Mouse (Mus musculus): Measurements from ENCODE around the gene Anxa6. TPM values are rescaled to one million over a fixed set of nuclear protein-coding genes. Genes with fewer than 3 reads are reported as not detected.
A peak's percentile ranks its signal among the peaks of the same experiment; 100 is the strongest.

Anxa6 gene
- polyA plus RNA-seq, 1 experiment: 628 TPM

- Histone ChIP-seq H3K79me2 (ENCODE audit: control insufficient read depth, insufficient read depth) (peaks cover 98% of the 10 kb centered on the region), H3K4me3 (ENCODE audit: insufficient read depth, poor library complexity, severe bottlenecking) (no peak overlapping the region), H3K27me3 (ENCODE audit: control insufficient read depth, insufficient read depth, insufficient read length) (no peaks in the 10 kb centered on the region), H3K79me3 (ENCODE audit: low read depth) (peaks cover 57% of the 10 kb centered on the region), H3ac (ENCODE audit: control insufficient read depth, insufficient read length, low read depth) (no peak overlapping the region), H3K36me3 (ENCODE audit: control insufficient read depth, insufficient read depth) (peaks cover 90% of the 10 kb centered on the region)
- TF ChIP-seq CEBPB (IDR thresholded peaks at IDR 0.05; ENCODE audit: low read depth) (no peak), FOSL1 (IDR thresholded peaks at IDR 0.05; ENCODE audit: insufficient read depth, low read length, poor library complexity, severe bottlenecking) (no peak), USF1 (IDR thresholded peaks at IDR 0.05; ENCODE audit: low read depth) (no peak), MYOD1 (IDR thresholded peaks at IDR 0.05; ENCODE audit: control insufficient read depth, insufficient read length, low read depth) (no peak), CTCF (IDR thresholded peaks at IDR 0.05; ENCODE audit: control insufficient read depth, insufficient read depth, insufficient read length) (no peak), MAX (IDR thresholded peaks at IDR 0.05) (no peak), MYOG (IDR thresholded peaks at IDR 0.05; ENCODE audit: control insufficient read depth, extremely low read depth, insufficient read length) (no peak)
Measured at GRCm38 (mm10) chr11:55021859-55022258, 11.4 kb downstream of the Anxa6 start.

GRCm38 (mm10) chr11:55021458-55021857 lies 11.8 kb downstream of the Anxa6 start:
- H3ac ChIP-seq (ENCODE audit: control insufficient read depth, insufficient read length, low read depth): no peak overlapping the region
- TF ChIP-seq MYOD1 (IDR thresholded peaks at IDR 0.05; ENCODE audit: control insufficient read depth, insufficient read length, low read depth) (no peak), USF1 (IDR thresholded peaks at IDR 0.05; ENCODE audit: low read depth) (no peak), CTCF (IDR thresholded peaks at IDR 0.05; ENCODE audit: control insufficient read depth, insufficient read depth, insufficient read length) (no peak), MAX (IDR thresholded peaks at IDR 0.05) (no peak), MYOG (IDR thresholded peaks at IDR 0.05; ENCODE audit: control insufficient read depth, extremely low read depth, insufficient read length) (no peak), FOSL1 (IDR thresholded peaks at IDR 0.05; ENCODE audit: insufficient read depth, low read length, poor library complexity, severe bottlenecking) (no peak), CEBPB (IDR thresholded peaks at IDR 0.05; ENCODE audit: low read depth) (no peak)
- H3K36me3 ChIP-seq (ENCODE audit: control insufficient read depth, insufficient read depth): peaks cover 86% of the 10 kb centered on the region
- H3K4me3 ChIP-seq (ENCODE audit: insufficient read depth, poor library complexity, severe bottlenecking): no peak overlapping the region
- no peaks in the 10 kb centered on the region for H3K27me3 ChIP-seq (ENCODE audit: control insufficient read depth, insufficient read depth, insufficient read length)
- H3K79me3 ChIP-seq (ENCODE audit: low read depth): peaks cover 54% of the 10 kb centered on the region
- H3K79me2 ChIP-seq (ENCODE audit: control insufficient read depth, insufficient read depth): peaks cover 96% of the 10 kb centered on the region

- H3K79me3 ChIP-seq (ENCODE audit: low read depth): peaks cover 52% of the 10 kb centered on the region
- peaks cover 85% of the 10 kb centered on the region for H3K36me3 ChIP-seq (ENCODE audit: control insufficient read depth, insufficient read depth)
- H3K79me2 ChIP-seq (ENCODE audit: control insufficient read depth, insufficient read depth): peaks cover 96% of the 10 kb centered on the region
- H3K4me3 ChIP-seq (ENCODE audit: insufficient read depth, poor library complexity, severe bottlenecking): no peak overlapping the region
- TF ChIP-seq MYOG (IDR thresholded peaks at IDR 0.05; ENCODE audit: control insufficient read depth, extremely low read depth, insufficient read length): no peak
- TF ChIP-seq USF1 (IDR thresholded peaks at IDR 0.05; ENCODE audit: low read depth): no peak
- no peak for TF ChIP-seq CEBPB (IDR thresholded peaks at IDR 0.05; ENCODE audit: low read depth)
- no peak for TF ChIP-seq FOSL1 (IDR thresholded peaks at IDR 0.05; ENCODE audit: insufficient read depth, low read length, poor library complexity, severe bottlenecking)
- TF ChIP-seq MYOD1 (IDR thresholded peaks at IDR 0.05; ENCODE audit: control insufficient read depth, insufficient read length, low read depth): no peak
- TF ChIP-seq CTCF (IDR thresholded peaks at IDR 0.05; ENCODE audit: control insufficient read depth, insufficient read depth, insufficient read length): no peak
- TF ChIP-seq MAX (IDR thresholded peaks at IDR 0.05): no peak
- no peaks in the 10 kb centered on the region for H3K27me3 ChIP-seq (ENCODE audit: control insufficient read depth, insufficient read depth, insufficient read length)
- H3ac ChIP-seq (ENCODE audit: control insufficient read depth, insufficient read length, low read depth): no peak overlapping the region
Measured at GRCm38 (mm10) chr11:55019711-55020110, 13.5 kb downstream of the Anxa6 start.

GRCm38 (mm10) chr11:55018034-55018433 lies 15.2 kb downstream of the Anxa6 start:
- Histone ChIP-seq H3K27me3 (ENCODE audit: control insufficient read depth, insufficient read depth, insufficient read length) (no peaks in the 10 kb centered on the region), H3K79me2 (ENCODE audit: control insufficient read depth, insufficient read depth) (peaks cover 85% of the 10 kb centered on the region), H3K36me3 (ENCODE audit: control insufficient read depth, insufficient read depth) (peaks cover 82% of the 10 kb centered on the region), H3K79me3 (ENCODE audit: low read depth) (peaks cover 36% of the 10 kb centered on the region), H3K4me3 (ENCODE audit: insufficient read depth, poor library complexity, severe bottlenecking) (no peak overlapping the region), H3ac (ENCODE audit: control insufficient read depth, insufficient read length, low read depth) (no peak overlapping the region)
- TF ChIP-seq CTCF (IDR thresholded peaks at IDR 0.05; ENCODE audit: control insufficient read depth, insufficient read depth, insufficient read length) (no peak), MYOD1 (IDR thresholded peaks at IDR 0.05; ENCODE audit: control insufficient read depth, insufficient read length, low read depth) (no peak), CEBPB (IDR thresholded peaks at IDR 0.05; ENCODE audit: low read depth) (no peak), MYOG (IDR thresholded peaks at IDR 0.05; ENCODE audit: control insufficient read depth, extremely low read depth, insufficient read length) (no peak), FOSL1 (IDR thresholded peaks at IDR 0.05; ENCODE audit: insufficient read depth, low read length, poor library complexity, severe bottlenecking) (no peak), USF1 (IDR thresholded peaks at IDR 0.05; ENCODE audit: low read depth) (no peak), MAX (IDR thresholded peaks at IDR 0.05) (no peak)

- peaks cover 77% of the 10 kb centered on the region for H3K79me2 ChIP-seq (ENCODE audit: control insufficient read depth, insufficient read depth)
- H3K79me3 ChIP-seq (ENCODE audit: low read depth): peaks cover 28% of the 10 kb centered on the region
- no peak overlapping the region for H3ac ChIP-seq (ENCODE audit: control insufficient read depth, insufficient read length, low read depth)
- peaks cover 82% of the 10 kb centered on the region for H3K36me3 ChIP-seq (ENCODE audit: control insufficient read depth, insufficient read depth)
- no peaks in the 10 kb centered on the region for H3K27me3 ChIP-seq (ENCODE audit: control insufficient read depth, insufficient read depth, insufficient read length)
- H3K4me3 ChIP-seq (ENCODE audit: insufficient read depth, poor library complexity, severe bottlenecking): no peak overlapping the region
- no peak for TF ChIP-seq CTCF (IDR thresholded peaks at IDR 0.05; ENCODE audit: control insufficient read depth, insufficient read depth, insufficient read length)
- no peak for TF ChIP-seq MYOG (IDR thresholded peaks at IDR 0.05; ENCODE audit: control insufficient read depth, extremely low read depth, insufficient read length)
- no peak for TF ChIP-seq CEBPB (IDR thresholded peaks at IDR 0.05; ENCODE audit: low read depth)
- TF ChIP-seq MAX (IDR thresholded peaks at IDR 0.05): no peak
- TF ChIP-seq USF1 (IDR thresholded peaks at IDR 0.05; ENCODE audit: low read depth): no peak
- TF ChIP-seq MYOD1 (IDR thresholded peaks at IDR 0.05; ENCODE audit: control insufficient read depth, insufficient read length, low read depth): no peak
- TF ChIP-seq FOSL1 (IDR thresholded peaks at IDR 0.05; ENCODE audit: insufficient read depth, low read length, poor library complexity, severe bottlenecking): no peak
Measured at GRCm38 (mm10) chr11:55017201-55017600, 16.0 kb downstream of the Anxa6 start.

- Histone ChIP-seq H3K27me3 (ENCODE audit: control insufficient read depth, insufficient read depth, insufficient read length) (no peaks in the 10 kb centered on the region), H3ac (ENCODE audit: control insufficient read depth, insufficient read length, low read depth) (no peak overlapping the region), H3K79me3 (ENCODE audit: low read depth) (peaks cover 26% of the 10 kb centered on the region), H3K79me2 (ENCODE audit: control insufficient read depth, insufficient read depth) (peaks cover 72% of the 10 kb centered on the region), H3K4me3 (ENCODE audit: insufficient read depth, poor library complexity, severe bottlenecking) (no peak overlapping the region), H3K36me3 (ENCODE audit: control insufficient read depth, insufficient read depth) (peaks cover 87% of the 10 kb centered on the region)
- no peak for TF ChIP-seq MAX (IDR thresholded peaks at IDR 0.05)
- peak; percentile 32 for TF ChIP-seq FOSL1 (IDR thresholded peaks at IDR 0.05; ENCODE audit: insufficient read depth, low read length, poor library complexity, severe bottlenecking)
- peak; percentile 79 for TF ChIP-seq MYOD1 (IDR thresholded peaks at IDR 0.05; ENCODE audit: control insufficient read depth, insufficient read length, low read depth)
Measured at GRCm38 (mm10) chr11:55016758-55017157, 16.5 kb downstream of the Anxa6 start.
